Mouse (Mus musculus) regulatory T cell (primary cell): ENCODE results near the gene Lrrc4c.

Experiments used
- in situ Hi-C: fragments of 300-600 bp; cut with MboI, MseI; formaldehyde crosslinking; loops from one replicate; pipeline ENCODE4 v1.15.1; 2025; ENCODE audit warnings: high pct_unique_total_duplicates

Lrrc4c gene

GRCm38 (mm10) chr2:96317387-96318299 lies at the start of gene Lrrc4c:
Gene Lrrc4c, plus strand, starts transcription at chr2:96318169.
- in situ Hi-C loops = no loop called here

GRCm38 (mm10) chr2:96275061-96275460 lies 42.9 kb upstream of the Lrrc4c start:
- in situ Hi-C loops = loop anchor here (25.0 kb wide), 1 partner anchor 1413 kb away; no protein-coding TSS in a partner anchor

- in situ Hi-C loops = loop anchor here (25.0 kb wide), 1 partner anchor 1421 kb away; no protein-coding TSS in a partner anchor
Observed at GRCm38 (mm10) chr2:96282926-96283325, 35.0 kb upstream of the Lrrc4c start.

- in situ Hi-C loops = loop anchor here (25.0 kb wide), 1 partner anchor 1425 kb away; no protein-coding TSS in a partner anchor
Observed at GRCm38 (mm10) chr2:96287512-96287911, 30.5 kb upstream of the Lrrc4c start.

GRCm38 (mm10) chr2:96290541-96290940 lies 27.4 kb upstream of the Lrrc4c start:
- in situ Hi-C loops = loop anchor here (25.0 kb wide), 1 partner anchor 1428 kb away; no protein-coding TSS in a partner anchor

GRCm38 (mm10) chr2:96315034-96315433 lies 2.9 kb upstream of the Lrrc4c start:
- in situ Hi-C loops = no loop called here

- in situ Hi-C loops = no loop called here
Observed at GRCm38 (mm10) chr2:96316531-96316930, 1.4 kb upstream of the Lrrc4c start.

GRCm38 (mm10) chr2:96318556-96318955 lies 587 bp downstream of the Lrrc4c start:
- in situ Hi-C loops = no loop called here

- in situ Hi-C loops = no loop called here
Observed at GRCm38 (mm10) chr2:96319201-96319600, 1.2 kb downstream of the Lrrc4c start.

GRCm38 (mm10) chr2:96319649-96320048 lies 1.7 kb downstream of the Lrrc4c start:
- in situ Hi-C loops = no loop called here

- in situ Hi-C loops = loop anchor here (10.0 kb wide), 1 partner anchor 800 kb away; no protein-coding TSS in a partner anchor
Observed at GRCm38 (mm10) chr2:96334652-96335051, 16.7 kb downstream of the Lrrc4c start.

- in situ Hi-C loops = loop anchor here (10.0 kb wide), 1 partner anchor 797 kb away; no protein-coding TSS in a partner anchor
Observed at GRCm38 (mm10) chr2:96337354-96337753, 19.4 kb downstream of the Lrrc4c start.

- in situ Hi-C loops = no loop called here
Observed at GRCm38 (mm10) chr2:96401186-96401811, 83.3 kb downstream of the Lrrc4c start.

GRCm38 (mm10) chr2:96402514-96402913 lies 84.5 kb downstream of the Lrrc4c start:
- in situ Hi-C loops = no loop called here

- in situ Hi-C loops = no loop called here
Observed at GRCm38 (mm10) chr2:96406856-96407255, 88.9 kb downstream of the Lrrc4c start.

- in situ Hi-C loops = loop anchor here (10.0 kb wide), 1 partner anchor 56 kb away; no protein-coding TSS in a partner anchor
Observed at GRCm38 (mm10) chr2:96411182-96411581, 93.2 kb downstream of the Lrrc4c start.

GRCm38 (mm10) chr2:96461566-96461965 lies 143.6 kb downstream of the Lrrc4c start:
- in situ Hi-C loops = no loop called here

- in situ Hi-C loops = no loop called here
Observed at GRCm38 (mm10) chr2:96475674-96476073, 157.7 kb downstream of the Lrrc4c start.

- in situ Hi-C loops = no loop called here
Observed at GRCm38 (mm10) chr2:96499116-96499882, 181.3 kb downstream of the Lrrc4c start.

GRCm38 (mm10) chr2:96504140-96504539 lies 186.2 kb downstream of the Lrrc4c start:
- in situ Hi-C loops = no loop called here

GRCm38 (mm10) chr2:96505641-96506040 lies 187.7 kb downstream of the Lrrc4c start:
- in situ Hi-C loops = no loop called here
